Mouse (Mus musculus) heart, embryonic 13.5 days (tissue): ENCODE measurements around the gene 1110051M20Rik. TPM values are rescaled to one million over a fixed set of nuclear protein-coding genes. Genes with fewer than 3 reads are reported as not detected.

Source experiments
- ATAC-seq: fragments of 200-750 bp; cut with Nextera tagmentation; 2 replicates; pipeline ENCODE4 v1.8.0; 2017; ENCODE audit warnings: moderate TSS enrichment; ENCODE audit not compliant: insufficient number of reproducible peaks, low FRiP score, low TSS enrichment; ENCODE audit errors: extremely low read depth
- H3K27ac ChIP-seq: fragments of 300-500 bp; sonication (generic); replicated peaks from 2 replicates; pipeline ENCODE4 v1.5.1; 2015; ENCODE audit warnings: moderate library complexity, mild to moderate bottlenecking, inconsistent platforms
- H3K27me3 ChIP-seq: fragments of 300-500 bp; sonication (generic); replicated peaks from 2 replicates; pipeline ENCODE4 v1.6.1; 2015; ENCODE audit warnings: mild to moderate bottlenecking, inconsistent platforms
- H3K36me3 ChIP-seq: fragments of 300-500 bp; sonication (generic); 2 replicates; pipeline ENCODE4 v1.6.1; 2015; ENCODE audit warnings: mild to moderate bottlenecking, inconsistent platforms
- H3K4me1 ChIP-seq: fragments of 300-500 bp; sonication (generic); 2 replicates; pipeline ENCODE4 v1.6.1; 2015; ENCODE audit warnings: inconsistent platforms
- H3K4me2 ChIP-seq: fragments of 300-500 bp; sonication (generic); 2 replicates; pipeline ENCODE4 v1.6.1; 2015; ENCODE audit warnings: inconsistent platforms, mild to moderate bottlenecking, moderate library complexity
- H3K4me3 ChIP-seq: fragments of 300-500 bp; sonication (generic); 2 replicates; pipeline ENCODE4 v1.5.1; 2015; ENCODE audit warnings: moderate library complexity, mild to moderate bottlenecking, inconsistent platforms
- H3K9ac ChIP-seq: fragments of 300-500 bp; sonication (generic); 2 replicates; pipeline ENCODE4 v1.6.1; 2015; ENCODE audit warnings: inconsistent platforms, mild to moderate bottlenecking, moderate library complexity
- H3K9me3 ChIP-seq: fragments of 300-500 bp; sonication (generic); 2 replicates; pipeline ENCODE4 v1.6.1; 2016; ENCODE audit warnings: inconsistent platforms
- WGBS: fragments of 180-500 bp; shearing (Covaris S2); methylation state at CpG from one replicate; pipeline ENCODE4 v1.1.7; 2015; ENCODE audit warnings: mixed read lengths; 5-methylcytosine and 5-hydroxymethylcytosine counted together
- polyA plus RNA-seq: library from polyadenylated mRNA; unstranded; fragments of >200 nt; fragmentation: Nextera tagmentation; extraction: Ambion mirVana; gene quantifications from 2 replicates; pipeline ENCODE4 v1.2.1, GENCODE M21; 2015

The 1110051M20Rik gene
- polyA plus RNA-seq, 1 experiment from 2014 or later, result 36.3 TPM

DNA sequence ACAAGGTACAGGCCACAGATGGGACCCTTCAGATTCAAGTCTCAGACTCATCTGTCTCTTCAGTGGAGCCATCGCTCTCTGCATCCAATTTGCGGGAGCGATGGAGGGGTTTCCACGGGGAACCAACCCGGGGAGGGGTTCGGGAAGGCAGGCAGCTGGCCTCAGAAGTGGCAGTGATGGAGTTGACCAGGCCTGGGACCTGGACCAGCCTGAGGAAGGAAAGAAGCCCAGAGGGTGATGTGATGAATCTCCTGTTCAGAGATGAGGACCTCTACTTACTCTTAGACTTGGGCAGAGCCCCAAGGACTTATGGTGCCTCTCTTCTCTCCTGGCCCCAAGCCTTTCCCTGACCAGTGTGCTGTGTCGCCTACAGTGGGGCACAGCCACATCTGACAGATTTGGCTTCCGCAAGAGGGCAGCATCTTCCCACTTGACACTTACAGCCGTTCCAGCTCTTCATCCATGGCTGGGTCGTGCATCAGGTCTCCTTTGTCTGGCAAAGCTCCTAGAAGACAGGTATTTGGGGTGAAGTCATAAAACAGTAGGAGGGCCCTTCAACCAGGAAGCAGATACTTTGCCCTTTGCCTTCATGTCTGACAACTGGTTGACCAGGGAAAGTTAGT lies 165.6 kb downstream of the 1110051M20Rik start:
- no peak overlapping the region for H3K4me3 ChIP-seq
- H3K9me3 ChIP-seq, result no peaks in the 10 kb centered on the region
- H3K27me3 ChIP-seq, result no peaks in the 10 kb centered on the region
- ATAC-seq, result 0 out of 2 replicates have a peak, but pooled peaks have one; percentile 26
- no peak overlapping the region for H3K9ac ChIP-seq
- no peak overlapping the region for H3K4me2 ChIP-seq
- no peak overlapping the region for H3K27ac ChIP-seq
- H3K4me1 ChIP-seq, result peaks cover 29% of the 10 kb centered on the region
- WGBS, result 26% methylated on average over 10 of the region's 10 CpGs
- peaks cover 45% of the 10 kb centered on the region for H3K36me3 ChIP-seq

DNA sequence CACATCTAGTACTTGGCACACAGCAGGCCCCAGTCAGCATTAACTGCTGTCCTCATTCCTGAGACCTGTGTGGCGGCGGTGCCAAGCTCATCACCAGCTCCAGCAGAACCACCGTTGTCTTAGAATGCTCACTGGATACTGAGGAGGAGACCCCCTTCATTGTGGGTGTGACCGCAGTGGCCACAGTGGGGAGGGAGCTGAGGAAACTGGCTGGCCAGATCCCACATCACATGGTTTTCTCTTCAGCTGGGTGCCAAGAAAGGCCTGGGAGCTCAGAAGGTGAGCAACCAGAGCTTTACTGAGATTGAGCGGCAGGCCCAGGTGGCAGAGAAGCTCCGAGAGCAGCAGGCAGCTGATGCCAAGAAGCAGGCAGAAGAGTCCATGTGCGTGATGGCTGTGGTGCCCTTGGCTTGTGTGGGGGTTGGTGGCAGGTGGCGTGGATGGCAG lies 174.8 kb downstream of the 1110051M20Rik start:
- 93% methylated on average over 8 of the region's 8 CpGs for WGBS
- H3K4me3 ChIP-seq, result no peak overlapping the region
- H3K36me3 ChIP-seq, result peaks cover 84% of the 10 kb centered on the region
- H3K4me2 ChIP-seq, result no peak overlapping the region
- H3K27me3 ChIP-seq, result no peaks in the 10 kb centered on the region
- ATAC-seq, result no peak
- H3K9ac ChIP-seq, result no peak overlapping the region
- no peak overlapping the region for H3K27ac ChIP-seq
- H3K4me1 ChIP-seq, result peaks cover 12% of the 10 kb centered on the region
- H3K9me3 ChIP-seq, result no peaks in the 10 kb centered on the region

DNA sequence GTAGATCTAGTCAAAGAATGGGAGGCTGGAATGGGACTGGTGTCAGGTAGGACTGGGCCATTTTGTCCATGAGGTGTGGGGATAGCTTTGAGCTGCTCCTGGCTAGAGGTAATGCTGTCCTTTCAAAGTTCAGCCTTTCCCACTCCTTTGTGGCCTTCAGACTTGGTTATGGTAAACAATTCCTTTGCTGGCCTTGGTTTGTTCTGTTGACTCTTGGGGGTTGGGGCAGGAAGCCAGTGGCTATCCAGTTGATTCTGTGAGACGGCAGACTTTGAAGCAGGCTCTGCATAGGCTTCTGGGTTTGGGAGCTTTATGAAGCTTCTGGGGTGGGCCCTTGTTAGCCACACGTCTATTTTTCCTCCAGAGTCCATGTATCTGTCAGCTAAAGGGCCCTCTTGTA lies 175.8 kb downstream of the 1110051M20Rik start:
- Histone ChIP-seq H3K27me3 (no peaks in the 10 kb centered on the region), H3K27ac (no peak overlapping the region), H3K9me3 (no peaks in the 10 kb centered on the region), H3K4me3 (no peak overlapping the region), H3K4me2 (no peak overlapping the region), H3K36me3 (peaks cover 78% of the 10 kb centered on the region), H3K4me1 (peaks cover 20% of the 10 kb centered on the region), H3K9ac (no peak overlapping the region)
- ATAC-seq, result no peak
- WGBS, result 81% methylated on average over 2 of the region's 2 CpGs

DNA sequence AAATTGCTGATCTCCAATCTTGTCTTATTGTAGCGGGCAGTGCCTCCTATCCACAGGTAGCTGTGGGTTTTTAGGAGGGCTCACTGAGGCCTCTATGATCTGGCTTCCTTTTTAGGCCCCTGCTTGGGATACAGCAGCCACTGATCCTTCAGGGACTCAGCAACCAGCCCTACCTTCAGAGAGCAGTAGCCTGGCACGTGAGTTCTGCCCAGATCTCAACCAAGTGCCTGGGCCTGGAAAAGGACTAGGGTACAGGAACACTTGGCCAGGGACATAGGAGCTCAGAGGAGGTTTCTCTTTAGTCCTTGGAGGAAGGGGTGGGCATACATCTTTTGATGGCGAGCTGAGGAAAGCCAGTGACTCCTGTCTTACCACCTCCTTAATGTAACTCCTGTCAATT lies 176.5 kb downstream of the 1110051M20Rik start:
- Histone ChIP-seq H3K4me1 (peaks cover 20% of the 10 kb centered on the region), H3K4me2 (no peak overlapping the region), H3K27ac (no peak overlapping the region), H3K4me3 (no peak overlapping the region), H3K36me3 (peaks cover 78% of the 10 kb centered on the region), H3K9me3 (no peaks in the 10 kb centered on the region), H3K27me3 (no peaks in the 10 kb centered on the region), H3K9ac (no peak overlapping the region)
- no peak for ATAC-seq
- 97% methylated on average over 3 of the region's 3 CpGs for WGBS

DNA sequence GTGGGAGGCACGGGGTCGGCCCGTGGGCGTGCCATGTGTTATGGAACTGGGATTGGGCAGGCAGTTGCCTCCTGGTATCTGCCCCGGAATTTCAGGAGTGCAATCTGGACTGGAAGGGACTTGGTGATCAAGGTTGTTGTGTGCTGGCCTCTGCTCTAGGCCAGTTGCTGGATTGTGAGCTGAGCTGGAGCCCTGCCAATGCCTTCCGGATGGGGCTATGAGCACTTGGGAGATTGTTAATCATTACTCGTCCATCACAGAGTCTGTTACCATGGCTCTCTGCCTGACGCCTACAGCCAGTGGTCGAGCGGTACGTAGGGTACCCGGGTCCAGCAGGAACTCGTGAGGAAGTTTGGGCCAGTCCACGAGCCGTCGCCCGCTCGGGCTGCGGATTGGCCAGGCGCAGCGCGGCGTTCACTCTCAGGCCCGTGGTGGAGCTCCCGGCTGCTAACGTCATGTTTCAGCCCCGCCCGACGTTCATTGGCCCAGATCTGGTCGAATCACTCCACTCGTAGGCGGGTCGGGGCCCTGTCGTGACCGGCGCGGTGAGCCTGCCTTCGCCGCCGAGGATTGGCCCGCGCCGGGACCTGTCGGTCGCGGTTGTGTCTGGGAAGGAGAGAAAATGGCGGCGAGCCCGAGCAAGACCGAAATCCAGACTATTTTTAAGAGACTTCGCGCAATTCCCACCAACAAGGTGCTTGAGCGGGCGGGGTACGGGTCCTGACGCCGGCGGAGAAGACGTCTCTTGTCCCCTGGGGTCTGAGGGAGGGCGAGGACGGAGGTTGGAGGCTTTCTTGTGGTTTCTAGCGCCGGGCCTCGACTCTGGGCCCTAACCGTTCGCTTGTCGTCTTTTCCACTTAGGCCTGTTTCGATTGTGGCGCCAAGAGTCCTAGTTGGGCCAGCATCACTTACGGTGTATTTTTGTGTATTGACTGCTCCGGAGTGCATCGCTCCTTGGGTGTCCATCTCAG lies 179.5 kb downstream of the 1110051M20Rik start, which contains the start of gene Arfgap2:
Arfgap2 (plus strand) TSS at position 264 of the 971 bp plus-strand sequence.
- Histone ChIP-seq H3K4me3 (peak within 1 kb of the TSS; percentile 69), H3K9ac (peak within 1 kb of the TSS; percentile 92), H3K9me3 (no peaks in the 10 kb centered on the region), H3K4me2 (peak within 1 kb of the TSS; percentile 92), H3K27me3 (no peaks in the 10 kb centered on the region), H3K36me3 (peaks cover 73% of the 10 kb centered on the region), H3K27ac (peak within 1 kb of the TSS; percentile 94), H3K4me1 (peaks cover 21% of the 10 kb centered on the region)
- 1% methylated on average over 72 of the region's 72 CpGs for WGBS
- peak; percentile 98 for ATAC-seq

DNA sequence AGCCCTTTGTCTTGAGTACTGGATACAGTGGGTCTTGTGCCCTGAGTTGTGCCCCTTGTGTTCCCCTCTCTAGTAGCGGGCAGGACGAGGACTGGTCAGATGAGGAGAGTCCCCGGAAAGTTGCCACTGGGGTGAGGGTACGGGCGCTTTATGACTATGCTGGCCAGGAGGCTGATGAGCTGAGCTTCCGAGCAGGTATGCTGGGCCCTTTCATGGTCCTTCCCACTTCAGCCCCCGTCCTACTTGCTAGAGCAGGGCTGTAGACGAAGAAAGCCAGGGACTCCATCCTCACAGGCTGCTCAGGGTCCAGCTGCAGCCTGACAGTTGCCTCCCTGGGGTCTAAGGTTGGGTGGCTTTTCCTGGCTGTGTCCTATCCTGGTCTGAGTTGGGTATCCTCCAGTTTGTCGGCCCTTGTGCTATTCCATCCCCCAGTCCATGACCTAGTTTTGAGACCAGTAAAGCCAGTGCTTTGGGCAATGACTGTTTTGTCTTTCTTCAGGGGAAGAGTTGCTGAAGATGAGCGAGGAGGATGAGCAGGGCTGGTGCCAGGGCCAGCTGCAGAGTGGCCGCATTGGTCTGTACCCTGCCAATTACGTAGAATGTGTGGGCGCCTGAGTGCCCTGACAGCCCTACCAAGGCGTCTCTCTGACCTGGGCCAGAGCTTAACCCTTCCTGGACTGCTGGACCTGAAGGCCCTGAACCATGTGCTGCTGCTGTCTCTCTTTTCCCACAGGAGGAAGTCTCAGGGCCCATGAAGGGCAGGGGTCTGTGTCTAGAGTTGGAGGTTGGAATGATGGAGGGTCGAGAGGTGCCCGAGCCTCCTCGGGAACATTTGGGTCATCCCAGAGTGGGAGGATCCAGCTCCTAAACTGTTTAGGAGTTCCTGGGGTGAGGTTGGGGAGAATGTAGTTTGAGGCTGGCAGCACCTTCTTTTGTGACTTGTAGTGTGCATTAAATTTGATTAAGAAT lies 180.5 kb downstream of the 1110051M20Rik start:
- H3K27me3 ChIP-seq, result no peaks in the 10 kb centered on the region
- H3K9me3 ChIP-seq, result no peaks in the 10 kb centered on the region
- 85% methylated on average over 17 of the region's 17 CpGs for WGBS
- ATAC-seq, result no peak
- H3K36me3 ChIP-seq, result peaks cover 63% of the 10 kb centered on the region
- peak overlapping the region; percentile 92 for H3K4me2 ChIP-seq
- peak overlapping the region; percentile 73 for H3K9ac ChIP-seq
- H3K4me1 ChIP-seq, result peaks cover 32% of the 10 kb centered on the region
- peak overlapping the region; percentile 69 for H3K4me3 ChIP-seq
- H3K27ac ChIP-seq, result peak overlapping the region; percentile 94

DNA sequence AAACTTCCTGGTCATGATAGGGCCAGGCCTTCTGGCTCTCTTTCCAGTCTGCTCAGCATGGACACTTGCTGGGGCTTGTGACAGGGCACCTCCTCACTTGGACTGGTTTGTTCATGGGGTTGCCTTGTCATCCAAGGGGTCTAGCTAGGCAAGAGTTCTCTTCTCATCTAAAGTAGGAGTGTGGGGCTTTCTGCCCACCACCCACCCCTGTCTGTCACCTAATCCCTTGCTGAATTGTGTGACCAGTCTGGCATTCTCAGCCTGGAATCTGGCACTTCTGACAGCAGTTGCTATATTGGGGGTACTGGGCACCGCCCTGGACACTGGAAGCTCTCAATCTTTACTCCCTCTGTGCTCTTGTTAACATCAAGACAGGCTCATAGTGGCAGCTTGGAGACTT lies 185.0 kb downstream of the 1110051M20Rik start:
- H3K4me2 ChIP-seq, result peak overlapping the region; percentile 22

DNA sequence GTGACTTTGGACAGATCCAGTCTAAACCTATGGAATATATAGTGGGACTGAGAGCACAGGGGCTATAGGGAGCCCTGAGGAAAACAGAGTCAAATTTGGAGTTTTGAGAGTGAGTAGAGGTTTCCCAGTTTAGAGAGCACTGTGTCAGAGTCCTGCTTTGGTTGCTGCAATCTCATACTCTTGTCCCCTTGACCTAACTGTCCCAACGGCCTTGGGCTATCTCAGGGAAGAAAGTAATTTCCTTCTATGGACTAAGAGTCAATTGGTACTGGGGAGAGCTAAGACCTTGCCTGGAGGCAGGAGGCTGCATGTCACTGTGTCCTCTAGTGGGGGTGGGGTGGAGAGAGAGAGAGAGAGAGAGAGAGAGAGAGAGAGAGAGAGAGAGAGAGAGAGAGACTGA lies 185.7 kb downstream of the 1110051M20Rik start:
- H3K4me3 ChIP-seq, result no peak overlapping the region
- ATAC-seq, result no peak
- H3K36me3 ChIP-seq, result peaks cover 32% of the 10 kb centered on the region
- H3K27me3 ChIP-seq, result peaks cover 33% of the 10 kb centered on the region
- H3K9me3 ChIP-seq, result no peaks in the 10 kb centered on the region
- no peak overlapping the region; the same call in 1 of the 2 replicates for H3K4me2 ChIP-seq
- peak overlapping the region; percentile 66; the same call in 1 of the 2 replicates for H3K27ac ChIP-seq
- peak overlapping the region; percentile 85; the same call in 1 of the 2 replicates for H3K9ac ChIP-seq
- WGBS, result 42% methylated on average over 1 of the region's 1 CpGs
- H3K4me1 ChIP-seq, result peaks cover 43% of the 10 kb centered on the region

More for the DNA sequence above, 185.0 kb downstream of the 1110051M20Rik start:
- H3K9me3 ChIP-seq, result no peaks in the 10 kb centered on the region
- H3K36me3 ChIP-seq, result peaks cover 36% of the 10 kb centered on the region
- no peak for ATAC-seq
- peak overlapping the region; percentile 58; the same call in 1 of the 2 replicates for H3K9ac ChIP-seq
- H3K27ac ChIP-seq, result peak overlapping the region; percentile 66
- peaks cover 49% of the 10 kb centered on the region for H3K4me1 ChIP-seq
- peaks cover 27% of the 10 kb centered on the region for H3K27me3 ChIP-seq
- no peak overlapping the region for H3K4me3 ChIP-seq
- WGBS, result 53% methylated on average over 1 of the region's 1 CpGs

DNA sequence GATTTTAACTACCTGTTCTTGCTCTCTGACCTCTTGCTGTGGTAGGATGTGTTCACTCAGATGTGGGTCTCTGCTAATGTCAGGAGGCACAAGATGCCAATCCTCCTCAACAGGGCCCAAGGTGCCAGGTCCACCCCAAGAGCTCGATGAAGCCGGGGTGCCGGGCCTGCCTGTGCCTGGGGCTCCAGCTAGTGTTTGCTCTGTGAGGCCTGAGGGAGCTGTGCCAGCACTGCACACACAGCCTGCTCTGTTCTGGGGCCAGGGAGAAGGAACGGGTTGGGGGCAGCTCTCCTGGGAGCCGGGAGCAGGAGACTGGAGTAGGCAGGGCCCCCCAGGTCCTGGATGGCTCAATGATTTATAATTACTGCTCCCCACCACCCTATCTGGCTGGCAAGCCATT lies 186.4 kb downstream of the 1110051M20Rik start:
- H3K4me3 ChIP-seq, result peak overlapping the region; percentile 82
- H3K4me2 ChIP-seq, result peak overlapping the region; percentile 81
- no peaks in the 10 kb centered on the region for H3K9me3 ChIP-seq
- H3K9ac ChIP-seq, result peak overlapping the region; percentile 85
- ATAC-seq, result no peak
- 66% methylated on average over 5 of the region's 5 CpGs for WGBS
- H3K4me1 ChIP-seq, result peaks cover 43% of the 10 kb centered on the region
- H3K27me3 ChIP-seq, result peaks cover 41% of the 10 kb centered on the region
- H3K36me3 ChIP-seq, result peaks cover 25% of the 10 kb centered on the region
- H3K27ac ChIP-seq, result peak overlapping the region; percentile 77

DNA sequence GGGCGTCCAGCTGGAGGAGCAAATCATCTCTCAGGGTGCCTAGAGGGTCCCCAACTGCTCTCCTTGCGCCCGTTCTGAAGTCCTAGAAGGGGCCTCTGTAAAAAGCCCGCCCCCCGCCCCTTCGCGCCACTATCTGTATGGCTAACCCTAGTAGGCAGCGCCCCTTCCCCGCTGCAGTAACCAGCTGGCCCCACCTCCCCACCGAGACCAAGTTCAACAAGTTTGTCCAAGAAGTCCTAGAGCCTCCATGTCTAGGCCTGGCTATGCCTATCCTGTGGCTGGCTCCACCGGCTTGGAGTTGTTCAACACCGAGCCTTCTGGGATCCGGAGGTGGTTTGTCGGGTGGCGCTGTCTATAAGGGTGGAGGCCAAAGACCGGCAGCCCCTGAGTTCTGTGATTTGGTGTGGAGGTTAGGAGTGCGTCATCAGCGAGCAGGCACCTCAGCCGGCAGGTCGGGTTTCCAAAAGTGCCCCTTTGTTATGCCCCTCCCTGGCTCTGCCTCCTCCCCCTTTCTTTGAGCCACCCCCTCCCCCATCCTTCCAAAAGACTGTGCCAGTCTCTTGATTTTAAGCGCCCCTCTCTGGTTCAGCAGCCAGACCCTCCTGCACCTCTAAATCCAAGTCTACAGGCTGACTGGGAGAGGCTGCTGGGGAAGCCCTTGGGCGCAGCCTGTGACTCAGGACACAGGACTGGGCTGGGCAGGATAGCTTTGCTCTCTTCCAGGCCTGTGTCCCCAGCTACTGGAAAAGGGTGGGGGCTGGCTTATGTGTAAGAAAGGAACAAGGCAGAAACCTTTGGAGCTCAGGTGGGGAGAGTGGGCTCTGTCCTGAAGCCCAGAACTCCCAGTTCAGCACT lies 187.2 kb downstream of the 1110051M20Rik start:
- peaks cover 46% of the 10 kb centered on the region for H3K27me3 ChIP-seq
- under 1% methylated on average over 22 of the region's 22 CpGs for WGBS

More for the DNA sequence above, 187.2 kb downstream of the 1110051M20Rik start:
- H3K27ac ChIP-seq, result peak overlapping the region; percentile 77
- ATAC-seq, result peak; percentile 47; the same call in 1 of the 2 replicates
- H3K9ac ChIP-seq, result peak overlapping the region; percentile 85
- H3K4me1 ChIP-seq, result peaks cover 49% of the 10 kb centered on the region
- H3K36me3 ChIP-seq, result peaks cover 18% of the 10 kb centered on the region
- H3K4me2 ChIP-seq, result peak overlapping the region; percentile 81
- H3K9me3 ChIP-seq, result no peaks in the 10 kb centered on the region
- H3K4me3 ChIP-seq, result peak overlapping the region; percentile 82
